Mouse (Mus musculus) hindbrain, embryonic 11.5 days (tissue): ENCODE results near the gene Npr3. TPM values are rescaled to one million over a fixed set of nuclear protein-coding genes. Genes with fewer than 3 reads are reported as not detected.

Experiments
- ATAC-seq: fragments of 200-750 bp; cut with Nextera tagmentation; 2 replicates; pipeline ENCODE4 v1.8.0; 2017; ENCODE audit warnings: mild to moderate bottlenecking, moderate TSS enrichment, moderate library complexity; ENCODE audit not compliant: low FRiP score
- DNase-seq: peaks from one replicate; pipeline ENCODE4 v3.0.0-alpha.2; 2015; ENCODE audit warnings: low spot score
- H3K27ac ChIP-seq: fragments of 300-500 bp; sonication (generic); 2 replicates; pipeline ENCODE4 v1.5.1; 2014; ENCODE audit warnings: mild to moderate bottlenecking, low read depth, low read length
- H3K27me3 ChIP-seq: fragments of 300-500 bp; sonication (generic); 2 replicates; pipeline ENCODE4 v1.6.1; 2014; ENCODE audit warnings: mild to moderate bottlenecking, low read length, moderate library complexity, mixed read lengths; ENCODE audit not compliant: control insufficient read depth, insufficient read depth
- H3K36me3 ChIP-seq: fragments of 300-500 bp; sonication (generic); 2 replicates; pipeline ENCODE4 v1.6.1; 2014; ENCODE audit warnings: mild to moderate bottlenecking, low read length, moderate library complexity, mixed read lengths; ENCODE audit not compliant: control insufficient read depth, insufficient read depth
- H3K4me1 ChIP-seq: fragments of 300-500 bp; sonication (generic); replicated peaks from 2 replicates; pipeline ENCODE4 v1.6.1; 2014; ENCODE audit warnings: low read length, mixed read lengths; ENCODE audit not compliant: control insufficient read depth, insufficient read depth
- H3K4me2 ChIP-seq: fragments of 300-500 bp; sonication (generic); replicated peaks from 2 replicates; pipeline ENCODE4 v1.6.1; 2014; ENCODE audit warnings: mild to moderate bottlenecking, low read depth, low read length
- H3K4me3 ChIP-seq: fragments of 300-500 bp; sonication (generic); 2 replicates; pipeline ENCODE4 v1.5.1; 2014; ENCODE audit warnings: low read depth, low read length
- H3K9ac ChIP-seq: fragments of 300-500 bp; sonication (generic); 2 replicates; pipeline ENCODE4 v1.6.1; 2014; ENCODE audit warnings: low read depth, low read length
- H3K9me3 ChIP-seq: fragments of 300-500 bp; sonication (generic); 2 replicates; pipeline ENCODE4 v1.6.1; 2016; ENCODE audit warnings: low read length; ENCODE audit not compliant: control insufficient read depth
- WGBS: fragments of 180-500 bp; shearing (Covaris S2); extraction: QIAGEN DNeasy Blood & Tissue Kit; methylation state at CpG from one replicate; pipeline ENCODE4 v1.1.7; 2014; 5-methylcytosine and 5-hydroxymethylcytosine counted together
- polyA plus RNA-seq: library from polyadenylated mRNA; unstranded; fragments of >200 nt; fragmentation: Nextera tagmentation; extraction: Ambion mirVana; gene quantifications from 2 replicates; pipeline ENCODE4 v1.2.1, GENCODE M21; 2014

Gene Npr3
- polyA plus RNA-seq, 1 experiment from 2014 or later = 5.3 TPM

DNA sequence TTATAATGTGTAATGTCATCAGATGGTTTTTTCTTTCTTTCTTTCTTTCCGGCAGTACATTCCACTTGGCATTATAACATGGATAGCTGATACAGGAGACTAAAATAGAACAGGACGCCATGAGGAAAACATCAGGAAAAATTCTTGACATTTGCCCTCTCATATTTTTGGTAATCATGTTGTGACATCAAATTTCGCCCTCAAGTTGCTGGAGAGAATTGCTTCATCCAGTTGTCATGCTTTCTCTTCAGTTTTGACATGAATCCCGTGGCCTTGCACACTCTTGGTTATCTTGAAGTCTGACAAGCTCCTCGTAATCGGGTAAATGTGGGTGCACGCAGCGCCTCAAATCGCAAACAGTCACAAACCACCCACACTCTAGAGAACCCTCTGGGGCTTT lies 7.0 kb upstream of the Npr3 start:
- H3K4me3 ChIP-seq = no peak overlapping the region
- ATAC-seq (no peak), DNase-seq (no peak)
- no peaks in the 10 kb centered on the region for H3K4me1 ChIP-seq
- no peaks in the 10 kb centered on the region for H3K9me3 ChIP-seq
- H3K27ac ChIP-seq = no peak overlapping the region
- H3K9ac ChIP-seq = no peak overlapping the region
- WGBS = 87% methylated on average over 9 of the region's 9 CpGs
- no peaks in the 10 kb centered on the region for H3K27me3 ChIP-seq
- no peak overlapping the region for H3K4me2 ChIP-seq
- H3K36me3 ChIP-seq = no peaks in the 10 kb centered on the region

DNA sequence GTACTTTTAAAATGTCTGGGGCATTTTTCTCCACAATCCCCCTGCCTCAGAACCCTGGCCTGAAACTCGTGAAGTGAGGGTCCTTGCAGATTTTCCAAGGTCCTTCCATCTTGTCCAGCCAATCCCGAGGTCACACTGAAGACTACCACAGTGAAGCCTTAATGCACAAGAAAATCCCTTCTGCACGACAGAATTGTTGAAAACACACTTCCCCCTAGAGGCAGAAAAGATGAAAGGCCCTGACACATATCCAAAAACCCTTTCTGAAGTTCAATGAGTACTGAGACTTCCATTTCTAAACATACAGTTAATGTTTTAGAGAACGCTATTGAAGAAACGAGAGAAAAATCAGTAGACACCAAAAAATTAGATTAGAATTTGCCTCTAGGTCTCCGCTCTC lies 2.8 kb upstream of the Npr3 start:
- Histone ChIP-seq H3K27me3 (peaks cover 16% of the 10 kb centered on the region), H3K9me3 (no peaks in the 10 kb centered on the region), H3K4me1 (no peaks in the 10 kb centered on the region), H3K4me2 (no peak overlapping the region), H3K36me3 (no peaks in the 10 kb centered on the region), H3K27ac (no peak overlapping the region), H3K9ac (no peak overlapping the region), H3K4me3 (no peak overlapping the region)
- ATAC-seq (no peak), DNase-seq (peak; percentile 8)
- WGBS = 51% methylated on average over 6 of the region's 6 CpGs

DNA sequence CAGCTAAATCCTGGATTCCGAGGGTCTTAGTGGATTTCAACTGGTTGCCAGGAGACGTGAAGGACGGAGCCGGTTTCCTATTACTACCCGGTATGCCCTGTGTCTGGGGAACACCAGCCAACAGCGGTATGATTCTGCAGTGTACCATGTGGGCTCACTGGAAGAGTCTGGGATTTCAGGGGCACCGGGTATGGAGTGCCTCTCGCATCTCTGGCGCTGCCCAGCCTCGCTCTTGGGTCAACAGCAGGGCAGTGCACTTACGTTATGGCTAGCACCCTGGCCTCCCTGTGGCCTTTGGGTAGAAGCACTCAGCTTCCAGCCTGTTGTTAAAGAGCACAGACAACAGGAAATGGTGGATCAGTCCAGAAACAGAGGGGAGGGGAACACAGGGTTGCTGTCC lies 1.1 kb upstream of the Npr3 start:
- H3K27ac ChIP-seq = no peak overlapping the region
- 13% methylated on average over 11 of the region's 11 CpGs for WGBS
- no peak overlapping the region for H3K4me3 ChIP-seq
- H3K4me2 ChIP-seq = peak overlapping the region; percentile 3; the same call in 1 of the 2 replicates
- ATAC-seq = no peak
- H3K4me1 ChIP-seq = no peaks in the 10 kb centered on the region; the same call in 1 of the 2 replicates
- H3K36me3 ChIP-seq = no peaks in the 10 kb centered on the region
- H3K9me3 ChIP-seq = no peaks in the 10 kb centered on the region
- peaks cover 29% of the 10 kb centered on the region for H3K27me3 ChIP-seq
- peak; percentile 46 for DNase-seq
- H3K9ac ChIP-seq = no peak overlapping the region

DNA sequence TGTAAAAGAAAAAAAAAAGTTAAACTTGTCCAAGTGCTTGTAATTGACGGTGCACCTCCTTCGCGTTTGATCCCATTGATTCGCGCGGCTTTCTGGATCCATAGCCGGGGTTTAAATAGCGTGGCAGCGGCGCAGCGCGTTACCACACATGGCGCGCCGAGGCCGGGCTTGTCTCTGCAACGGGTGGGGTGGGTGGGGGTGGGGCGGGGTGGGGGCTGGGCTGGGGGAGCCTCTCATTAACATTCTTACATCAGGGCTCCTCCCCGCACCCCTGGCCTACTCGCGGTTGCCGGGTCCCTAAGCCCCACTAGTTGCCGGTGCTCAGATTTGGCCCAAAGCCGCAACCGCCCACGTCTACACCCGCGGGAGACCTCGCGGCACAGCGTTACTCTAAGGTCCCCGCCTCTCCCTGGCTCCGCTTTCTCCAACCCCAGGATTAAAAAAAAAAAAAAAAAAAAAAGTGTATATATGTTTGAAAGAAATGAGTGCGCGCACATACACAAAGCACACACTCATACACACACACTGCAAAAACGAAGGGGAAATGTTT lies 991 bp downstream of the Npr3 start:
- Histone ChIP-seq H3K36me3 (no peaks in the 10 kb centered on the region), H3K4me1 (no peaks in the 10 kb centered on the region; the same call in 1 of the 2 replicates), H3K4me2 (peak overlapping the region; percentile 91), H3K9me3 (no peaks in the 10 kb centered on the region), H3K9ac (no peak overlapping the region), H3K27me3 (peaks cover 35% of the 10 kb centered on the region), H3K27ac (no peak overlapping the region), H3K4me3 (peak overlapping the region; percentile 50)
- DNase-seq (peak; percentile 53), ATAC-seq (peak; percentile 33; the same call in 1 of the 2 replicates)
- 1% methylated on average over 36 of the region's 36 CpGs for WGBS

DNA sequence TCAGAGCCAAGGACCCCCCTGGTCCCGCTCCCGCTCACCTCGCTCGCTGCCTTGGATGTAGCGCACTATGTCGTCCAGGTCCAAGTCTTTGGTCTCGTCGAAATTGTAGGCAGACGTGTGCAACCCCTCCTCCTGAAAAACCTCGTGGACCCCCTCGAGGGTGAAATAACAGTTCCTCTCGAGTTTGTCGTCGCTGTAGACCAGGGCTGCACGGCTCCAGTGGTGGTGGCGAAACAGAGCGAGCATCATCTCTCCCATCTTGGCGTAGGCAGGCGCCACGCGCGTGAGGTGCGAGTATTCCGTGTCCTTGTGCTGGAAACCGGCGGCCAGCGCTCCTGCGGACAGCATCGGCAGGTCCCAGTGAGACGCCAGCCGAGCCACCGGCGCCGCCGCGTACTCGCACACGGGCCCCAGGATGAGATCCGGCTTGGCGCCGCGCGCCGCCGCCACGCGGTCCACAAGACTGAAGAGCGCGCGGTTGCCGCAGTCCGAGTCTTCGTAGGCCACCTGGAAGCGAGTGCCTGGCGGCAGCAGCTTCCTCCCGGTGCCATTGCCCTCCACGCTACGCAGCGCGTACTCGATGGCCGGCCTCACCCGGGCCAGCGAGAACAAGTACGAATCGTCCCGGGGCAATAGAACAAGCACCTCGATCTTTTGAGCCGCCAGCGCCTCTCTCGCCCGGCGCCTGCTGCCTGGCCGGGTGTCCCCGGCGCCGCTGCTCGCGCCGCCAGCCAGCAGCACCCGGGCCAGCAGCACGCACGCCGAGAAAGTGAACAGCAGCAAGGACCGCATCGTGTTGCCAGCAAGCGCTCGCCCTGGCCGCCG lies 2.0 kb downstream of the Npr3 start:
- ATAC-seq (peak; percentile 47), DNase-seq (peak; percentile 73)
- peaks cover 35% of the 10 kb centered on the region for H3K27me3 ChIP-seq
- H3K9ac ChIP-seq = peak overlapping the region; percentile 41; the same call in 1 of the 2 replicates
- no peaks in the 10 kb centered on the region; the same call in 1 of the 2 replicates for H3K4me1 ChIP-seq
- H3K4me2 ChIP-seq = peak overlapping the region; percentile 91
- no peak overlapping the region for H3K27ac ChIP-seq
- H3K36me3 ChIP-seq = no peaks in the 10 kb centered on the region
- H3K9me3 ChIP-seq = no peaks in the 10 kb centered on the region
- 1% methylated on average over 88 of the region's 90 CpGs for WGBS
- H3K4me3 ChIP-seq = peak overlapping the region; percentile 50

DNA sequence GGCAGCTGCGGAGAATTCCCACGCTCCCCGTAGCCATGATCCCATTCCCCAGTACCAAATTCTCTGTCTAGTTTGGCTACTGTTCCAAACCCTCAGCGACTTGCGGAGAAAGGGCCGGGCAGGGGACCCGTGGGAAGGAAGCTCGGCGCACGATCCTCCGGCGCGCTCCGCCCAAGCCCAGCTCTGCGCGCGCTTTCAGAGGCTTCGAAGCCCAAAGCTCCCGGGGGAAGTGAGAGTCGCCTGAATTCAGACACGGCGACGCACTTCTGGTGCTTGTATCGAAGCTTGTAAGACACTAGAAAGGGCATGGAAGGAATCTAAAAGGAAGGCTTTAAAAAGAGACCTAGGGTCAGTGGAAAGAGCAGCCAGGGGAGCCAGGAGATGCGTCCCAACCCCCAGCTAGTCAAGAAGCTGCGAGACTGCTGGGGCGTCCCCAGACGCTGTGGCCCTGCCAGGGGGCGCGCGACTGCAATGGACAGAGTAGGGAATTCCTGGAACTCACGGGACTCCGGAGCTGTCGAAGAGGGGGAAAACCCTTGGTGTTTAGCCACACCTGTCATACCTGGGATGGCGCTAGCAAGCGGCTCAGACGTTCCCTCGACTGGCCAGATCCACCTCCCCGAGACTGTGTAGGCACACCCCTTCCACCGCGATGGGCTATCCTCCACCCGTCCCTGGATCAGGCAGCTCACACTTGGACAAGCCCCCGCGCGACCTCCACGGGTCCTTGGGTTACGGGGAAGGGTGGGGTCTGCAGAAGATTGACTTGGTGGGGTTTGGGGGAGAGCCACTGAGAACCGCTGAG lies 2.8 kb downstream of the Npr3 start:
- H3K27me3 ChIP-seq = peaks cover 35% of the 10 kb centered on the region

DNA sequence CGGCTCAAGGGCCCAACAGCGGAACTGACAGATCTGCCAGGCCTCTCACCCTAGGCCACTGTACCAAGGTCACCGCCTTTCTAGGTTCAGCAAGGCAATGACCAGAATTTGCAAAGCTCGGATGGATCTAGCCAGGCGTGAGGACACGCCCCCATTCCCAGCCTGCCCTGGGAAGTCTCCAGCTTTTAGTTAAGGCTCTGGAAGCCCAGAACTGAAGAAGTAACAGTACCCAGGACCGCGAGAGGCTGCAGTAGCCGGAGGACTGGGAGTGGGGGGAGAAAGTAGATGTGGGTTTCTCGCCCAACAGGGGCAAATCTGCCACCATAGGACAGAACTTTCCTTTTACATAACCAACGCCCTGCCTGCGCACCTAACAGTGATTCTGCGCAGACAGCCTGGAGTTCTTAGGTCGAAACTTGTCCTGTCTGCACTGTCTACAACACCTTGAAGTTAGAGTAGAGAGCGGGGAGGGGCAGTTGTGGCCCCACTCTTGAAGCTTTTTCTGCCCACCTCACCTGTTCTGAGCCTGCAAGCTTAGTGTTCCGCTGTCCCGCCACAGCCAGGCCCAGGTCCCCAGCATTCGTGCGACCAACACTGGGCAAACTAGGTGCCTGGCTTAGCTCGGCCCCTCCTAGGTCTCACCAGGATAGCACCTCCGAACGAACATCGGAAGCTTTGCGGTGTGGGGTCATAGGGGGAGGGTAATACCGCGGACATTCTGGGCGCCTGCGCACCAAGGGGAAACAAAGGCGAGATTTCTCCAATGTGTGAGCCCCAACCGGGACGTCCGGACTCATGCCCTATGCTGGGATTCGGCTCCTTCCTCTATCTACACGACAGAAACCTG lies 3.7 kb downstream of the Npr3 start:
- Histone ChIP-seq H3K9me3 (no peaks in the 10 kb centered on the region), H3K4me3 (peak overlapping the region; percentile 50), H3K4me1 (no peaks in the 10 kb centered on the region; the same call in 1 of the 2 replicates), H3K36me3 (no peaks in the 10 kb centered on the region), H3K4me2 (peak overlapping the region; percentile 91), H3K27ac (no peak overlapping the region), H3K9ac (no peak overlapping the region), H3K27me3 (peaks cover 35% of the 10 kb centered on the region)
- ATAC-seq (peak; percentile 15; the same call in 1 of the 2 replicates), DNase-seq (peak; percentile 62)
- 2% methylated on average over 34 of the region's 34 CpGs for WGBS

More for the DNA sequence above, 2.8 kb downstream of the Npr3 start:
- H3K4me1 ChIP-seq = no peaks in the 10 kb centered on the region; the same call in 1 of the 2 replicates
- DNase-seq = peak; percentile 74
- H3K9ac ChIP-seq = peak overlapping the region; percentile 41; the same call in 1 of the 2 replicates
- no peaks in the 10 kb centered on the region for H3K36me3 ChIP-seq
- peak overlapping the region; percentile 50 for H3K4me3 ChIP-seq
- H3K27ac ChIP-seq = no peak overlapping the region
- H3K9me3 ChIP-seq = no peaks in the 10 kb centered on the region
- peak overlapping the region; percentile 91 for H3K4me2 ChIP-seq
- under 1% methylated on average over 48 of the region's 48 CpGs for WGBS
- peak; percentile 40; the same call in 1 of the 2 replicates for ATAC-seq

DNA sequence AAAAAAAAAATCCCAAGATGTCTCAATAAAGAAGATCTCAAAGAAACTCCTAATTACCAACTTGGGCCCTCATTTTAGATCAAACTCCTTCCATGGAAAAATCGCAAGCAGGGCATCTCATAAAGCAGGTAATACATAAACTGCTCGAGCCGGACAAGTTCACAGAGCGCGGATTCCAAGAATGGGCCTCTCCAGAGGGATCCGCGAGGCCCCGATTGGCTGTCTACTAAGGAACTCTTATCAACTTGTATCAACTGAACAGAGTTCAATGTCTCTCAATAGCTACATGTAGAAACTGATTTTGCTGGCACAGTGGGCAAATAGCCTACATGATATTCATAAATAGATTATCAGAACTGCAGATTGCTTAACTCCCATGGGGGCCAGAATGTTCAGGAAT lies 9.5 kb downstream of the Npr3 start:
- no peak for ATAC-seq
- H3K4me3 ChIP-seq = no peak overlapping the region
- no peaks in the 10 kb centered on the region for H3K4me1 ChIP-seq
- H3K27me3 ChIP-seq = peaks cover 1% of the 10 kb centered on the region; the same call in 1 of the 2 replicates
- no peak overlapping the region for H3K27ac ChIP-seq
- no peaks in the 10 kb centered on the region for H3K9me3 ChIP-seq
- WGBS = 93% methylated on average over 8 of the region's 8 CpGs
- no peaks in the 10 kb centered on the region for H3K36me3 ChIP-seq
- no peak overlapping the region for H3K4me2 ChIP-seq
- DNase-seq = no peak
- no peak overlapping the region for H3K9ac ChIP-seq
